ENCODE assay signal across 26 mouse cellular contexts in the genomic region with DNA sequence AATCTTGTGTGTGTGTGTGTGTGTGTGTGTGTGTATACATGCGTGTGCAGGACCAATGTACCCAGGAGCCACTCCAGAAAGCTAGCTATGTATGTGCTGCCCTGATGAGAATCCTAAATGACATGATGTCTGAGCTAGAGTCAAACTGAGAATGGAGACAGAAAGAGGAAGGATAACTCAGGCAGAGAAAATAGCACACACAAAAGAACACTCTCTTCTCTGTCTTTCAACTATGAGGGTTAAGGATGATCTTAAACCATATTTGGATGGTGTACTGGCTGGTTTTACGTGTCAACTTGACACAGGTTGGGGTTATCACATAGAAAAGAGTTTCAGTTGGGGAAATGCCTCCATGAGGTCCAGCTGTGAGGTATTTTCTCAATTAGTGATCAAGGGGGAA. TPM values are rescaled to one million over a fixed set of nuclear protein-coding genes. Genes with fewer than 3 reads are reported as not detected.
"Had no signal": no experiment of that assay in that cellular context is flagged by ENCODE, and none has a peak within 500 bp of the region (broad histone marks: within the 10 kb centered on the region; RNA-seq: fewer than 3 reads in every experiment).

No protein-coding gene starts in this region.

- H3K36me3 ChIP-seq: intestine, embryonic 15.5 days; midbrain, embryonic 13.5 days; neural tube, embryonic 13.5 days had no signal

- DNase-seq: kidney, adult 11 months; kidney, adult 8-10 months; kidney, postnatal 10 days; kidney, postnatal 4 days; left cerebral cortex, postnatal 4 days; lung, adult 2 months; lung, postnatal 14 days; lung, postnatal 4 days; retina, postnatal 1 day; right cerebral cortex, postnatal 25 days; spleen, adult 18-20 months; thymus, adult 18-20 months; thymus, postnatal 36 days had no signal

- H3K27ac ChIP-seq: intestine, embryonic 15.5 days; kidney, embryonic 15.5 days; midbrain, embryonic 10.5 days; midbrain, embryonic 13.5 days; neural tube, embryonic 13.5 days had no signal

- H3K4me2 ChIP-seq: intestine, embryonic 15.5 days; kidney, embryonic 15.5 days; midbrain, embryonic 13.5 days had no signal

- H3K9me3 ChIP-seq: intestine, embryonic 15.5 days; kidney, embryonic 15.5 days; midbrain, embryonic 10.5 days; midbrain, embryonic 13.5 days; neural tube, embryonic 13.5 days had no signal

- ATAC-seq: intestine, embryonic 15.5 days; midbrain, embryonic 13.5 days; midbrain, embryonic 16.5 days had no signal

- H3K9ac ChIP-seq: intestine, embryonic 15.5 days; kidney, embryonic 15.5 days; liver, embryonic 14.5 days; midbrain, embryonic 13.5 days; neural tube, embryonic 13.5 days had no signal

- H3K27me3 ChIP-seq: intestine, embryonic 15.5 days; kidney, embryonic 15.5 days; midbrain, embryonic 13.5 days; neural tube, embryonic 13.5 days had no signal

- H3K4me3 ChIP-seq: intestine, embryonic 15.5 days; kidney, embryonic 15.5 days; midbrain, embryonic 10.5 days; myocyte; neural tube, embryonic 13.5 days had no signal

RNA-seq across cellular contexts. Expression of a gene that starts 3.1 kb away (rescaled TPM):
- total RNA-seq: layer of hippocampus, adult 18-20 months; layer of hippocampus, postnatal 14 days; left cerebral cortex, adult 8-10 months; left cerebral cortex, postnatal 14 days; left cerebral cortex, postnatal 4 days; megakaryocyte progenitor cell, adult 5-6 weeks had no signal
- polyA plus RNA-seq: midbrain, embryonic 16.5 days; neural tube, embryonic 13.5 days had no signal
